Mouse (Mus musculus): ENCODE data around the gene Ccdc152.

- TF ChIP-seq POLR2A (IDR thresholded peaks at IDR 0.05; ENCODE audit: insufficient read depth, low read depth, low read length) = no peak
- no peak for TF ChIP-seq CTCF (IDR thresholded peaks at IDR 0.05)
- no peak for TF ChIP-seq EP300 (IDR thresholded peaks at IDR 0.05; ENCODE audit: insufficient read depth, low read depth, low read length)
Measured at GRCm38 (mm10) chr15:3260309-3260708, 43.0 kb downstream of the Ccdc152 start.
